Mouse (Mus musculus) lung, embryonic 14.5 days (tissue): ENCODE measurements at regions not wholly inside any gene's neighbourhood (a gene's known extent, or its start where the extent isn't known, plus 50 kb on each side); places are given as distances from the start of the nearest gene placed in this dataset.
A peak's percentile ranks its signal among the peaks of the same experiment; 100 is the strongest.

Experiments used
- ATAC-seq: fragments of 200-750 bp; cut with Nextera tagmentation; 2 replicates; pipeline ENCODE4 v1.8.0; 2017; ENCODE audit warnings: mild to moderate bottlenecking, moderate TSS enrichment, moderate library complexity; ENCODE audit not compliant: insufficient read depth
- DNase-seq: peaks from one replicate; pipeline ENCODE4 v3.0.0-alpha.2; 2015
- H3K27ac ChIP-seq: fragments of 300-500 bp; sonication (generic); 2 replicates; pipeline ENCODE4 v1.5.1; 2014; ENCODE audit warnings: low read depth, mild to moderate bottlenecking, moderate library complexity
- H3K27me3 ChIP-seq: fragments of 300-500 bp; sonication (generic); 2 replicates; pipeline ENCODE4 v1.6.1; 2014; ENCODE audit warnings: low read length, control low read depth; ENCODE audit not compliant: insufficient read depth
- H3K36me3 ChIP-seq: fragments of 300-500 bp; sonication (generic); 2 replicates; pipeline ENCODE4 v1.6.1; 2014; ENCODE audit warnings: control low read depth; ENCODE audit not compliant: insufficient read depth
- H3K4me1 ChIP-seq: fragments of 300-500 bp; sonication (generic); 2 replicates; pipeline ENCODE4 v1.6.1; 2014; ENCODE audit warnings: antibody characterized with exemption, control low read depth; ENCODE audit not compliant: insufficient read depth
- H3K4me2 ChIP-seq: fragments of 300-500 bp; sonication (generic); 2 replicates; pipeline ENCODE4 v1.6.1; 2014; ENCODE audit warnings: mild to moderate bottlenecking
- H3K4me3 ChIP-seq: fragments of 300-500 bp; sonication (generic); 2 replicates; pipeline ENCODE4 v1.5.1; 2014; ENCODE audit warnings: low read depth, low read length
- H3K9ac ChIP-seq: fragments of 300-500 bp; sonication (generic); 2 replicates; pipeline ENCODE4 v1.6.1; 2014
- H3K9me3 ChIP-seq: fragments of 300-500 bp; sonication (generic); 2 replicates; pipeline ENCODE4 v1.6.1; 2016; ENCODE audit warnings: low read depth, low read length, control low read depth
- CTCF ChIP-seq: IDR thresholded peaks from 2 replicates; pipeline ENCODE4 v1.5.1; 2016; ENCODE audit warnings: antibody characterized with exemption, low read depth
- WGBS: fragments of 180-500 bp; shearing (Covaris S2); extraction: QIAGEN DNeasy Blood & Tissue Kit; methylation state at CpG from one replicate; pipeline ENCODE4 v1.1.7; 2014; 5-methylcytosine and 5-hydroxymethylcytosine counted together

DNA sequence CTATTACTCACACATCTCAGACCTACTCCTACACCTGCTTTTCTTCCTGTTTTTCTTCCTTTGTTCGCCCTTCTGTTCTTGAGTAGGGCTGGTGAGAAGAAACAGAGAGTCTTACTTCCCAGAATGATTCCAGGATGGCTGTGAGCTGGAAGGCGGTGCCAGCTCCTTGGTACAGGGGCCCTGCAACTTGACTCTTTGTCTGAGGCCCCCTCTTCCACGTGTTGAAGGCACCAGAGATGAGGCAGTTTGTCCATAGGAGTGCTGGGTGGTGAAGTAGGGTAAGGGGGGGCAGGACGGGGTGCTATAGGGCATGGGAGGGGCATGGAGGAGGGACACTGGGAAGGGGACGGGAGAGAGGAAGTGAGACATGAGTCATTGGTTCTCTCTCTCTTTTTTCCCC, 60.8 kb downstream of the Dmrta2 start:
- Histone ChIP-seq H3K4me2 (no peak overlapping the region), H3K27ac (no peak overlapping the region), H3K4me1 (no peaks in the 10 kb centered on the region), H3K9me3 (no peaks in the 10 kb centered on the region), H3K36me3 (no peaks in the 10 kb centered on the region), H3K9ac (no peak overlapping the region), H3K27me3 (no peaks in the 10 kb centered on the region), H3K4me3 (no peak overlapping the region)
- WGBS = 51% methylated on average over 5 of the region's 5 CpGs
- no peak for DNase-seq
- no peak for TF ChIP-seq CTCF
- ATAC-seq = no peak

DNA sequence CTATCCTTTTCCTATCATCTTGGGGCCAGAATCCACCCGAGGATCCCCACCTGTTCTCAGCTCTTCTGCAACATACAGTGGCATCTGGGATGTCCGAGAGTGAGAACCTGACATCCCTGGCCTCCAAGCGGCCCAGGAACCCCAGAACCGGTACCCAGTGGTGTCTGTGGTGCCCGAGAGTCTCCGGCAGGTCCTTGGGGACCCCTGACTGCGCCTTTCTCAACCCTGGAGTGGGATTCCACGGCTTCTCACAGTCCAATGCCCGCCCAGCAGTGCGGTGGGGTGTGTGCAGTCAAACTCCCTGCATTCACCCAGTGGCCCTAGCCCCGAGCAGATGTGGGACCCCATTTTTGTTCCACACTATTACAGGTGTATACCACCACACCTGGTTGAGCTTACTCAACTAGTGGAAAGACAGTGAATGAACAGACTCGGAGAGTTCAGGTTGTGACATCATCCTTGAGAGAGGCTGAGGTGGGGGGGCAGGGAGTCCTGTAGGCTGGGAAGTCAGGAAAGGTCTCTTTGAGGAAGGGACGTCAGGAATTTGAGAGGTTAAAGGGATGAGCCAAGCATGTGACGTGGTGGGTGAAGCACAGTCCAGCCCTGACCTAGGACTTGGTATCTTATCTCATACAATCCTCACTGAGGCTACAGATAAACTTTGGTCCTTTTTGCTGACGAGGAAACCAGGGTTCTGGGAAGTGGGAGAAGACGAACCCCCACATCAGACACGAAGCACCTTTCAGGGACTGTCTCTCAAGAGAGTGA, 67.2 kb downstream of the Dmrta2 start:
- Histone ChIP-seq H3K27me3 (no peaks in the 10 kb centered on the region), H3K9me3 (no peaks in the 10 kb centered on the region), H3K4me2 (no peak overlapping the region), H3K9ac (no peak overlapping the region), H3K4me1 (no peaks in the 10 kb centered on the region), H3K4me3 (no peak overlapping the region), H3K36me3 (no peaks in the 10 kb centered on the region), H3K27ac (no peak overlapping the region)
- DNase-seq (no peak), ATAC-seq (no peak)
- WGBS = 75% methylated on average over 17 of the region's 17 CpGs
- TF ChIP-seq CTCF = no peak

DNA sequence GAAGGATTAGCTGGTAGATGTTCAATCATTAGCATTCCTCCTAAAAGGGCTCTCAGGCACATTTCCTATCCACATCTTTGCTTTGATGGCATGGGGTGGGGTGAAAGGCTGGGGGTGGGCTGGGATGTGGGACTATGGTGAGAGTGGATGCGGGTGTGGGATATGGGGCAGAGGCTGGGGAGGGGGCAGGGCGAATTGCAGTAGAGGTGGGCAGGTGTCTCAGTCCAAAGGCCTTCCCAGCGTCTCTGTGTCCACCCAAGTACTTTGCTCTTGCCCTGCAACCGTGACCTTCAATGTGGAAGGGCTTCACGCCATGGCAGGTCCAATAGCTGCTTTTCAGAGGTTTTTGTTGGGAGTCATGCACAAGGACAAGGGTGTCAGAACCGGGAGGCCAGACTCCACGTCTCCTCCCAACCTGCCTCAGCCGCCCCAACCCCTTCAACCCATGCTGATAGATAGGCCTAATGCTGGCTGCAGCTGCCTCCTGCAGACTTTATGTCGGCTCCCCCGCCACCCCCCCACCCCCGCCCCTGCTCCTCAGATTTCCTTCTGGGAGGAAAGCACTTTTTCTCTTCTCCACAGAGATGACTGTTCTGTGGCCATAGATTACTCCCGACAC, 67.9 kb downstream of the Dmrta2 start:
- H3K36me3 ChIP-seq = no peaks in the 10 kb centered on the region
- H3K27ac ChIP-seq = no peak overlapping the region
- no peak overlapping the region for H3K4me2 ChIP-seq
- H3K4me3 ChIP-seq = no peak overlapping the region
- no peaks in the 10 kb centered on the region for H3K9me3 ChIP-seq
- no peak for ATAC-seq
- 53% methylated on average over 12 of the region's 12 CpGs for WGBS
- no peaks in the 10 kb centered on the region for H3K4me1 ChIP-seq
- no peak for DNase-seq
- H3K9ac ChIP-seq = no peak overlapping the region
- no peak for TF ChIP-seq CTCF
- H3K27me3 ChIP-seq = no peaks in the 10 kb centered on the region

DNA sequence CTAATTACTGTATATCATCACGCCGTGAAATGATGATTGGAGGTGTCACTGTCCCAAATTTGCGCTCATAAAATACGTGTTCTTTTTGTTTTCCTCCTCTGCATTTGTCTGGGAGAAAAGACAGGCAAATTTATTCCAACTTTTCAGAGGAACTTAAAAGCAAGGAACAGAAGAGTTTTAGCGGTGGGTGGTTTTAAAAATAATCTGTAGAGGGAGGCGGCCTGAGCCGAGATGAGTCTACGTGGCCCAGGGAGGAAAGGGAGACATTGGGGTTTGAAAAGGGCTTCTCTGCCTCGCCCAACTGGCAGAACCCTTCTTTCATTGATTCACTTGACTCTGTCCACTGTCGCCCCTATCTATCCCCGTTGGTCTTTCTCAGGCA, 68.4 kb downstream of the Dmrta2 start:
- Histone ChIP-seq H3K36me3 (no peaks in the 10 kb centered on the region), H3K9me3 (no peaks in the 10 kb centered on the region), H3K4me2 (no peak overlapping the region), H3K4me3 (no peak overlapping the region), H3K4me1 (no peaks in the 10 kb centered on the region), H3K9ac (no peak overlapping the region), H3K27ac (no peak overlapping the region), H3K27me3 (no peaks in the 10 kb centered on the region)
- DNase-seq (no peak), ATAC-seq (no peak)
- 69% methylated on average over 11 of the region's 11 CpGs for WGBS
- TF ChIP-seq CTCF = no peak

DNA sequence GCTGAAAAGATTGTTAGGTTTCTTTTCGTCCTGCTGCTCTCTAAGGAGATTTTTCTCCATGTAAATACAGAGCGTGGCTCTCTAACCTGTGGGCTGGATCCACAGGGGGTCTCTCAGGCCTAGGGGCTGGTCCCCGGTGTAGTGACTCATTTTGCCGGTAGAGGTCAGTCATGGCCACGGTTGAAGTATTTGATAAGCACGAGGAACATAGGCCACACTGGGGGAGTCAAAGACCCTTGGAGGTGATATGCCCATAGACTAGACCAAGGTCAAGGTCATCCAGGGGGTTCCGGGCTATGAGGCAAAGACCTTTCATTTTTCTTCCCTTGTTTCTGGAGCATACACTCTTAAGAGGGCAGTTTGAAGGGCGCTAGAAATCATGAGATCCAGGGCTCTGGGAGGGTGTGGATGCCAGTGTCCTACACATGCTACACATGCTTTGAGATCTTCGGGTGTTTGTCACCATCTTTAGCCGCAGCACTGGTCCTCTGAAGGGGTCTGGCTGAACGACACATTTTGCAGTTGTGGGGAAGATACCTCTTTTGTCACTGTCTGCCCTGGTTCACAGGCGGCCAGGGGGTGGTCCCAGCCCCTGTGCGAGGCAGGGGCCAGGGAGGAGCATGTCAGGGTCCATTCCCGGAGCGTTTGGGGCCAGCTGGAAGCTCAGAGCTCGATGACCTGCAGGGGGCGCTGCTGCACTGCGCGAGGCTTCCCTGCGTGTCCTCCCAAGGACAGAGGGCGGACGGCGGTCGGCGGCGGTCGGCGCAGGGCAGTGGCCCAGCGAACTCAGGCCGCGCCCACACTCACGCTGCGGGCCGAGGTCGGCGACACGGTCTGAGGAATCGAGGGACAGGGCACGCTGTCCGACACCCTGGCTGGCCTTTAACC, 72.8 kb downstream of the Dmrta2 start:
- Histone ChIP-seq H3K9me3 (no peaks in the 10 kb centered on the region), H3K27ac (no peak overlapping the region), H3K4me3 (peak overlapping the region; percentile 42), H3K9ac (peak overlapping the region; percentile 44), H3K4me1 (no peaks in the 10 kb centered on the region), H3K4me2 (peak overlapping the region; percentile 76), H3K36me3 (no peaks in the 10 kb centered on the region), H3K27me3 (no peaks in the 10 kb centered on the region)
- peak; percentile 95 for DNase-seq
- TF ChIP-seq CTCF = peak; percentile 91
- peak; percentile 96 for ATAC-seq
- WGBS = 5% methylated on average over 40 of the region's 40 CpGs

DNA sequence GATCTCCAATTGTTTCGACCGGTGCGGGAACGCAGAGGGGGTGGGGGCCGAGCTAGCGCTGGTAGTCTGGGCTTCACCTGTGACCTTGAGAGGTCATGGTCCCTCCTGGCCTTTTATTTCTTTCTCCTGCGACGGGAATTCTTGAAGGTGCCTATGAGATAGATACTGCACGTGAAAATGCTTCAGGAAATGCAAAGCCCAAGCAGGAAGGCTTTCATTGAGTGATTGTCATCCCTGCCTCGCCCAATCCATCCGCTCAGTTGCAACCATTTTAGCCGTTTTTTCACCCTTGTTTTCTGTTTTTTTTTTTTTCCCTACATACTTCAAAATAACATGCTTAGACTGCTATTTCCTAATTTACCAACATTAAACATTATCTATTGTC, 73.4 kb downstream of the Dmrta2 start:
- ATAC-seq (peak; percentile 12; the same call in 1 of the 2 replicates), DNase-seq (peak; percentile 9)
- H3K27ac ChIP-seq = no peak overlapping the region
- H3K36me3 ChIP-seq = no peaks in the 10 kb centered on the region
- H3K27me3 ChIP-seq = no peaks in the 10 kb centered on the region
- H3K9me3 ChIP-seq = no peaks in the 10 kb centered on the region
- peak overlapping the region; percentile 76 for H3K4me2 ChIP-seq
- H3K4me1 ChIP-seq = no peaks in the 10 kb centered on the region
- no peak for TF ChIP-seq CTCF
- WGBS = 9% methylated on average over 12 of the region's 12 CpGs
- peak overlapping the region; percentile 42 for H3K4me3 ChIP-seq
- H3K9ac ChIP-seq = peak overlapping the region; percentile 44

DNA sequence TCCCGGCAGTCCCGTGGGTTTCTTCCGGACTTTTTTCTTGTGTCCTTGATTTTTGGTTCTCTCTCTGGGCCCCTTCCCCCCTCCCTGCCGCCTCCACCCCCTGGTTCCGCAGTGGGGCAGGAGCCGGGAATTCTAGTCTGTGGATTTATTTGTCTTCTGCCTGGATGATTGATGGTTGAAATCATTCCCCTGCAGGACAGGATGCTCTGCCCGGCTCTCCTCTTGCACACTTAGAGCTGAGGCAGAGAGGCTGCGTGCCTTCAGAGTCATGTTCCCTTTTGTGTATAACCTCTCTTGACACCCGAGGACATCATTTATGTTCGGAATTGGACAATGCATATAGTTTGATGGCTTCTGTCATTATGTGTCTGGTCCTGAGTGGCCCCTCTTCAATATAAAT, 74.0 kb downstream of the Dmrta2 start:
- peak; percentile 13 for DNase-seq
- ATAC-seq = no peak
- Histone ChIP-seq H3K36me3 (no peaks in the 10 kb centered on the region), H3K4me3 (no peak overlapping the region), H3K9ac (no peak overlapping the region), H3K4me2 (no peak overlapping the region), H3K27me3 (no peaks in the 10 kb centered on the region), H3K27ac (no peak overlapping the region), H3K4me1 (no peaks in the 10 kb centered on the region), H3K9me3 (no peaks in the 10 kb centered on the region)
- 7% methylated on average over 10 of the region's 10 CpGs for WGBS
- TF ChIP-seq CTCF = no peak
